Mouse (Mus musculus) stomach, embryonic 16.5 days (tissue): ENCODE data around the gene Sox18. TPM values are rescaled to one million over a fixed set of nuclear protein-coding genes. Genes with fewer than 3 reads are reported as not detected.

ENCODE experiments used
- ATAC-seq: fragments of 200-750 bp; cut with Nextera tagmentation; 2 replicates; pipeline ENCODE4 v1.8.0; 2017; ENCODE audit warnings: moderate number of reproducible peaks, moderate TSS enrichment; ENCODE audit not compliant: insufficient read depth, low FRiP score
- H3K27ac ChIP-seq: fragments of 300-500 bp; sonication (generic); 2 replicates; pipeline ENCODE4 v1.5.1; 2014; ENCODE audit warnings: low read length
- H3K27me3 ChIP-seq: fragments of 300-500 bp; sonication (generic); 2 replicates; pipeline ENCODE4 v1.6.1; 2014; ENCODE audit warnings: low read length, control low read depth, mixed read lengths; ENCODE audit not compliant: control insufficient read depth, insufficient read depth
- H3K36me3 ChIP-seq: fragments of 300-500 bp; sonication (generic); 2 replicates; pipeline ENCODE4 v1.6.1; 2014; ENCODE audit warnings: low read length; ENCODE audit not compliant: control insufficient read depth, insufficient read depth
- H3K4me1 ChIP-seq: fragments of 300-500 bp; sonication (generic); 2 replicates; pipeline ENCODE4 v1.6.1; 2014; ENCODE audit warnings: low read length, control low read depth, mixed read lengths; ENCODE audit not compliant: control insufficient read depth, insufficient read depth
- H3K4me2 ChIP-seq: fragments of 300-500 bp; sonication (generic); 2 replicates; pipeline ENCODE4 v1.6.1; 2014; ENCODE audit warnings: low read depth, low read length, mixed read lengths
- H3K4me3 ChIP-seq: fragments of 300-500 bp; sonication (generic); replicated peaks from 2 replicates; pipeline ENCODE4 v1.5.1; 2014; ENCODE audit warnings: mild to moderate bottlenecking, low read length
- H3K9ac ChIP-seq: fragments of 300-500 bp; sonication (generic); 2 replicates; pipeline ENCODE4 v1.6.1; 2014; ENCODE audit warnings: low read length
- H3K9me3 ChIP-seq: fragments of 300-500 bp; sonication (generic); replicated peaks from 2 replicates; pipeline ENCODE4 v1.6.1; 2016; ENCODE audit warnings: low read length, control low read depth; ENCODE audit not compliant: control insufficient read depth
- WGBS: fragments of 180-500 bp; shearing (Covaris S2); extraction: QIAGEN DNeasy Blood & Tissue Kit; methylation state at CpG from one replicate; pipeline ENCODE4 v1.1.7; 2014; 5-methylcytosine and 5-hydroxymethylcytosine counted together
- polyA plus RNA-seq: library from polyadenylated mRNA; unstranded; fragments of >200 nt; fragmentation: Nextera tagmentation; extraction: Ambion mirVana; gene quantifications from 2 replicates; pipeline ENCODE4 v1.2.1, GENCODE M21; 2015

The Sox18 gene
- polyA plus RNA-seq, 1 experiment from 2014 or later: 25.5 TPM

- Histone ChIP-seq H3K27me3 (no peaks in the 10 kb centered on the region), H3K27ac (no peak overlapping the region), H3K36me3 (peaks cover 11% of the 10 kb centered on the region; the same call in 1 of the 2 replicates), H3K9me3 (no peaks in the 10 kb centered on the region), H3K4me1 (0 out of 2 replicates have a peak, but pooled peaks cover 4% of the 10 kb centered on the region), H3K4me2 (no peak overlapping the region), H3K9ac (no peak overlapping the region), H3K4me3 (no peak overlapping the region)
- WGBS: 92% methylated on average over 8 of the region's 8 CpGs
- no peak for ATAC-seq
These were observed 16.1 kb upstream of the Sox18 start for GRCm38 (mm10) chr2:181687586-181687985.

DNA sequence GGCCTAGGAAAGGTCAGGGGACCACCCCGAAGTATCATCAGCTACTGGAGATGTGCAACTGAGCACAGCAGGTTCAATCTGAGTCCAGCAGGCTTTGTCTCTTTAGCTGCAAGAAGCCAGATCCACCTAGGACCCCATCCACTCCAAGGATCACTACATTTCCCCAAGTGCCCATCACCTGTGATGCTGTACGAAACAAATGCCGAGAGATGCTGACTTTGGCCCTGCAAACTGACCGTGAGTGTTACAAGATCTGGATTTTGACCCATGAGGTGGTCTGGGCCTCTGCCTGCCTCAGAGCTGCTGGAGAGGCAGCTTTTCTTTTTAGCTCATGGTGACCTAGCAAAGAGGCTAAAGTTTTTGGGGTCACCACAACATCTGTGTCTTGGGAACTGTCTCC lies 14.2 kb upstream of the Sox18 start:
- no peak overlapping the region for H3K9ac ChIP-seq
- no peak for ATAC-seq
- 93% methylated on average over 4 of the region's 4 CpGs for WGBS

DNA sequence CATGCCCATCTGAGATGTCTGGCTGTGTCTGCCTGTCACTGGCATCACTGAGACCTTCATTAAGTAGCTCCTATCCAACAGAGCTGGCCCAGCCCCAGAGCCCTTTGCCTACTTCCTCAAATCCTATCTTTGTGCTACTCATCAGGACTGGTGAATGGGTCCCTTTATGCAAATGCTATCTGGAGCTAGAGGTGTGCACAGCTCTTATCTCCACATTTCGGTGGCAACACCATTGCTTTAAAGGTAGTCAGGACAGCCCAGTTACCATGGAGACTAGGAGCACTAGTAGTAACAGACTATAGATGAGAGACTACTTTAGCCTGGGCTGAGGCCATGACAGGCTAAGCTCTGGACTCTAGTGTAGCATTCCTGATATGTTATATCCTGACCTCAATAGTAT lies 13.3 kb upstream of the Sox18 start:
- 59% methylated on average over 1 of the region's 1 CpGs for WGBS
- Histone ChIP-seq H3K36me3 (peaks cover 11% of the 10 kb centered on the region; the same call in 1 of the 2 replicates), H3K9me3 (no peaks in the 10 kb centered on the region), H3K4me3 (no peak overlapping the region), H3K4me1 (peaks cover 12% of the 10 kb centered on the region), H3K27me3 (no peaks in the 10 kb centered on the region), H3K9ac (no peak overlapping the region), H3K4me2 (no peak overlapping the region), H3K27ac (no peak overlapping the region)
- ATAC-seq: no peak

More for the DNA sequence above, 14.2 kb upstream of the Sox18 start:
- no peak overlapping the region for H3K27ac ChIP-seq
- H3K9me3 ChIP-seq: no peaks in the 10 kb centered on the region
- H3K4me3 ChIP-seq: no peak overlapping the region
- H3K36me3 ChIP-seq: peaks cover 11% of the 10 kb centered on the region; the same call in 1 of the 2 replicates
- H3K4me1 ChIP-seq: peaks cover 10% of the 10 kb centered on the region
- no peak overlapping the region for H3K4me2 ChIP-seq
- no peaks in the 10 kb centered on the region for H3K27me3 ChIP-seq

- no peak for ATAC-seq
- Histone ChIP-seq H3K27me3 (no peaks in the 10 kb centered on the region), H3K27ac (no peak overlapping the region), H3K4me1 (peaks cover 16% of the 10 kb centered on the region), H3K4me2 (no peak overlapping the region), H3K36me3 (peaks cover 11% of the 10 kb centered on the region; the same call in 1 of the 2 replicates), H3K4me3 (no peak overlapping the region), H3K9ac (no peak overlapping the region), H3K9me3 (no peaks in the 10 kb centered on the region)
- WGBS: 62% methylated on average over 4 of the region's 4 CpGs
These were observed 11.9 kb upstream of the Sox18 start for GRCm38 (mm10) chr2:181683381-181683780.

DNA sequence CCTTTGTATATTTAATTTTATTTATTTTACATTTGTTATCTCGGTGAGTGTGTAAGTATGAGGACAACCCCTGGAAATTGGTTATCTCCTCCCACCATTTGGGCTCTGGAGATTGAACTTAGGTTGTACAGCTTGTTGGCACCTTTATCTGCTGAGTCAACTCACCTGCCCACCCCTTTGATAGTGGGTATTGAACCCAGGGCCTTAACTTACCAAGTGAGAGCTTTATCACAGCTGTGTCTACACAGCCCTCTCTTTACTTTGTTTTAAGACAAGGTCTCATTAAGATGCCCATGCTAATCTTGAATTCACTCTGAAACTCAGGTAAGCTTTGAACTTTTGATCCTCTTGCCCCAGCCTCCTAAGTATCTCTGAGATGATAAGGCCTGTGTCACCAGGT lies 10.5 kb upstream of the Sox18 start:
- H3K36me3 ChIP-seq: peaks cover 11% of the 10 kb centered on the region; the same call in 1 of the 2 replicates

DNA sequence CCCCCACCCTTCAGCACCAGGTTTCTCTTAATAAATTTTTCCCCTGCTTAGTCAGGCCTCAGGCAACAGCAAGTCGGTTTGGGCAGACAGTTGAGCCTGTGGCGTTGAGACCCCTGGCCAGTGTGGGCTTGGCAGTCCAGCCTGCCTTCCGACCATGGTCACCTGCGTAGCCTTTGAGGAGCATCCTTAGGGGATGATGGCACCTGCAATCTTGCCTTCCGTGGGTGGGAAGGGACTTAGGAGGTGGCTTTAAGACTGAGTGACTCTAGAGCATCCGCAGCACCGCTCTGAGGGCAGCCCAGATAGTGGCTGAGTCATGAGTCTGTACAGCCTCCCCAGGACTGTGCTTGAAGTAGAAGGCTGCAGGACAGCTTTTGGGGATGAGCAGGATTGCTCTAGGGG lies 9.3 kb upstream of the Sox18 start:
- Histone ChIP-seq H3K4me3 (peak overlapping the region; percentile 78), H3K4me2 (peak overlapping the region; percentile 88), H3K9ac (peak overlapping the region; percentile 93), H3K27me3 (no peaks in the 10 kb centered on the region), H3K36me3 (peaks cover under 1% of the 10 kb centered on the region; the same call in 1 of the 2 replicates), H3K4me1 (peaks cover 16% of the 10 kb centered on the region), H3K27ac (0 out of 2 replicates have a peak overlapping the region, but pooled peaks have one; percentile 23), H3K9me3 (no peaks in the 10 kb centered on the region)
- ATAC-seq: no peak
- WGBS: 14% methylated on average over 7 of the region's 7 CpGs

More for the DNA sequence above, 10.5 kb upstream of the Sox18 start:
- Histone ChIP-seq H3K4me1 (peaks cover 16% of the 10 kb centered on the region), H3K4me2 (no peak overlapping the region), H3K27me3 (no peaks in the 10 kb centered on the region), H3K4me3 (no peak overlapping the region), H3K9me3 (no peaks in the 10 kb centered on the region), H3K27ac (no peak overlapping the region), H3K9ac (no peak overlapping the region)
- 47% methylated on average over 1 of the region's 1 CpGs for WGBS
- ATAC-seq: 0 out of 2 replicates have a peak, but pooled peaks have one; percentile 12

GRCm38 (mm10) chr2:181679951-181680715 lies 8.7 kb upstream of the Sox18 start, which contains the start of gene Tcea2:
Gene Tcea2 (plus strand): TSS chr2:181680310.
- peak within 1 kb of the TSS; percentile 78 for H3K4me3 ChIP-seq
- H3K4me2 ChIP-seq: peak within 1 kb of the TSS; percentile 88
- H3K4me1 ChIP-seq: peaks cover 16% of the 10 kb centered on the region
- H3K27ac ChIP-seq: peak within 1 kb of the TSS; percentile 36
- H3K27me3 ChIP-seq: no peaks in the 10 kb centered on the region
- no peaks in the 10 kb centered on the region for H3K9me3 ChIP-seq
- peak within 1 kb of the TSS; percentile 93 for H3K9ac ChIP-seq
- ATAC-seq: peak; percentile 19
- H3K36me3 ChIP-seq: no peaks in the 10 kb centered on the region
- under 1% methylated on average over 68 of the region's 69 CpGs for WGBS

DNA sequence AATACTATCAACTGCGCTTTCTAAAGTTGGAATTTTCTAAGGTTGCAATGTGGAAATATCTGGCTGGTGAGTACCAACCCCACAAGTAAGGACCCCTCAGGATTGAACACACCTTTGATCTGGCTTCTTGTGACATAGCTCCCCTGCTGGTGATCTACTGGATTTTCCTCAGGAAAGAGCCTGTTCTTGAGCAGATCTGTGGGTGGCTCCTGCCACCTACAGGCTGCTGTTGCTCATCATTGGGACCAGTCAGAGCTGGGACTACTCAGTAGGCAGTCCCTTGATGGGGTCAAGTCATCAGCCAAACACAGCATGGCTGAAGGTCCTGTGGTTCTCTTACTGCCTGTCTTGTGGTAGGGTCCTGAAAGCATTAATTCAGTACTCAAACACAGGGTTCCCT lies 7.3 kb upstream of the Sox18 start:
- H3K27ac ChIP-seq: no peak overlapping the region
- H3K9me3 ChIP-seq: no peaks in the 10 kb centered on the region
- peak; percentile 76 for ATAC-seq
- no peak overlapping the region for H3K4me2 ChIP-seq
- WGBS: 52% methylated on average over 1 of the region's 1 CpGs
- H3K27me3 ChIP-seq: 0 out of 2 replicates have a peak, but pooled peaks cover 4% of the 10 kb centered on the region
- peaks cover 16% of the 10 kb centered on the region for H3K4me1 ChIP-seq
- no peak overlapping the region for H3K9ac ChIP-seq
- H3K4me3 ChIP-seq: no peak overlapping the region
- no peaks in the 10 kb centered on the region for H3K36me3 ChIP-seq

- no peaks in the 10 kb centered on the region for H3K9me3 ChIP-seq
- peaks cover 16% of the 10 kb centered on the region for H3K4me1 ChIP-seq
- H3K27ac ChIP-seq: peak overlapping the region; percentile 59
- H3K4me2 ChIP-seq: no peak overlapping the region
- H3K36me3 ChIP-seq: no peaks in the 10 kb centered on the region
- H3K9ac ChIP-seq: no peak overlapping the region
- 41% methylated on average over 3 of the region's 3 CpGs for WGBS
- no peak for ATAC-seq
- peaks cover 14% of the 10 kb centered on the region for H3K27me3 ChIP-seq
- no peak overlapping the region for H3K4me3 ChIP-seq
These were observed 6.3 kb upstream of the Sox18 start for GRCm38 (mm10) chr2:181677755-181678098.
